Mouse (Mus musculus) ES-E14 (cell line): ENCODE data around the gene Prkar1b. TPM values are rescaled to one million over a fixed set of nuclear protein-coding genes. Genes with fewer than 3 reads are reported as not detected.

Experiments used
- DNase-seq: peaks from one replicate; pipeline ENCODE4 v3.0.0-alpha.2; 2013; ENCODE audit warnings: low read depth, low spot score
- H3K27ac ChIP-seq: 2 replicates; pipeline ENCODE4 v1.5.1; 2012; ENCODE audit warnings: low read depth, mild to moderate bottlenecking, low read length, moderate library complexity, mixed read lengths; ENCODE audit not compliant: poor library complexity, insufficient read depth, severe bottlenecking
- H3K36me3 ChIP-seq: 2 replicates; pipeline ENCODE4 v1.6.1; 2012; ENCODE audit warnings: mild to moderate bottlenecking, low read length, moderate library complexity, mixed read lengths; ENCODE audit not compliant: control insufficient read depth, poor library complexity, insufficient read depth, severe bottlenecking
- H3K4me1 ChIP-seq, 2 experiments: fragments of 150-350 bp in 1 of 2; sonication (generic) in 1 of 2; 2 replicates each; pipeline ENCODE4 v1.6.1; 2012; ENCODE audit warnings: low read length in 2 of 2, mild to moderate bottlenecking in 1 of 2, mixed read lengths in 1 of 2; ENCODE audit not compliant: control insufficient read depth in 2 of 2, insufficient read depth in 2 of 2, poor library complexity in 1 of 2
- H3K4me3 ChIP-seq, 2 experiments: fragments of 150-350 bp in 1 of 2; sonication (generic) in 1 of 2; 2 replicates each; pipeline ENCODE4 v1.5.1; 2012; ENCODE audit warnings: low read length in 2 of 2, low read depth in 1 of 2, mild to moderate bottlenecking in 1 of 2, mixed read lengths in 1 of 2; ENCODE audit not compliant: insufficient read depth in 1 of 2, poor library complexity in 1 of 2, severe bottlenecking in 1 of 2
- H3K9ac ChIP-seq: 2 replicates; pipeline ENCODE4 v1.6.1; 2012; ENCODE audit warnings: low read depth, mild to moderate bottlenecking, low read length, mixed read lengths; ENCODE audit not compliant: poor library complexity, insufficient read depth, severe bottlenecking
- H3K9me3 ChIP-seq: fragments of 150-350 bp; sonication (generic); 2 replicates; pipeline ENCODE4 v1.6.1; 2012; ENCODE audit warnings: low read depth, mild to moderate bottlenecking, low read length; ENCODE audit not compliant: control insufficient read depth, insufficient read depth
- CHD2 ChIP-seq: IDR thresholded peaks from 2 replicates; pipeline ENCODE4 v1.6.1; 2014; ENCODE audit warnings: mild to moderate bottlenecking, low read depth, low read length, inconsistent platforms
- HCFC1 ChIP-seq: IDR thresholded peaks from 2 replicates; pipeline ENCODE4 v1.6.1; 2012; ENCODE audit warnings: low read length, inconsistent platforms, borderline replicate concordance; ENCODE audit not compliant: insufficient read depth
- MAFK ChIP-seq: IDR thresholded peaks from 2 replicates; pipeline ENCODE4 v1.6.1; 2014; ENCODE audit warnings: mild to moderate bottlenecking, low read depth, low read length, inconsistent platforms; ENCODE audit not compliant: insufficient read depth
- ZC3H11A ChIP-seq: IDR thresholded peaks from 2 replicates; pipeline ENCODE4 v1.6.1; 2012; ENCODE audit warnings: low read depth, mild to moderate bottlenecking, inconsistent platforms, low read length, borderline replicate concordance
- ZNF384 ChIP-seq: IDR thresholded peaks from 2 replicates; pipeline ENCODE4 v1.6.1; 2012; ENCODE audit warnings: low read depth, low read length, inconsistent platforms
- in situ Hi-C, 2 experiments: fragments of 600-800 bp; cut with MboI; formaldehyde crosslinking; loops; one replicate each; pipeline ENCODE4 v1.15.1; 2025; ENCODE audit warnings: low sequenced_read_pairs in 2 of 2, inconsistent platforms in 1 of 2; ENCODE audit not compliant: unreplicated experiment in 2 of 2
- total RNA-seq: library from RNA; depleted of rRNA; stranded (reverse); fragments of 300-350 nt; gene quantifications from 2 replicates; pipeline ENCODE4 v1.2.3, GENCODE M21; 2012

Prkar1b gene
- total RNA-seq, 1 experiment, result 3.8 TPM

DNA sequence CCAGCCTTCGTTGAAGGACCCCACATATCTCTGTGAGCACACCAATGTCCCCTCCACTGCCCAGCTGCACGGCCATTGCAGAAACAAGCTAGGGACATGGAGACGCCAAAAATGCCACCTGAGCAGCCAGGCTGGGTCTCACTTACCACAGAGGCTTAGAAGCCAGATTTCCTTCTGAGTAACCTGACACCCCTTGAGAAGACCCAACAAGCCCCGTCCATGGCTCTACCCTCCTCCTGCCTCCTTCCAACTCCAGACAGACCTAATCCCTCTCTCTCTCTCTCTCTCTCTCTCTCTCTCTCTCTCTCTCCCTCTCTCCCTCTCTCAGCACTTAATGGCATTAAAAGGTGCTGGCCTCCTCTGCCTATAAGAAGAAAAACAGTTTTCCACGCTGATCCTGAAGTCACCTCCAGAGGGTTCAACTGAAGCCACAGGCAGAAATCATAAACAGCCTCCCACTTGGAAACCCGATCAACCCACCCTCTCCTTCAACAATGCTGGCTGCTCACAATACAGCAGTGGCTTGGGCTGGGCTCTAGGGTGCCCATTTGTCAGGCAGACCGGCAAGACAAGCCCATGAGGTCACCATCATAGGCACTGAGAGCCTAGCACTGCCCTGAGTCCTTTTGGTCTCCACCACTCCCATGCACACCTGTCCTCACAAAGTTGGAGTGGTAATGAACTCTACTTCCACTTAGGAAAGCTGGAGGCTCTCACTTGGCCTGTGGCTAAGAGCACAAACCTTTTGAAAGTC lies 82.8 kb downstream of the Prkar1b start:
- no peak overlapping the region for H3K9ac ChIP-seq
- no peaks in the 10 kb centered on the region for H3K9me3 ChIP-seq
- H3K4me1 ChIP-seq, result no peaks in the 10 kb centered on the region
- H3K27ac ChIP-seq, result no peak overlapping the region
- in situ Hi-C loops, result no loop called here
- DNase-seq, result no peak
- no peak overlapping the region for H3K4me3 ChIP-seq
- H3K36me3 ChIP-seq, result no peaks in the 10 kb centered on the region
- TF ChIP-seq ZC3H11A, result no peak
- no peak for TF ChIP-seq HCFC1
- no peak for TF ChIP-seq ZNF384
- TF ChIP-seq MAFK, result no peak
- no peak for TF ChIP-seq CHD2

DNA sequence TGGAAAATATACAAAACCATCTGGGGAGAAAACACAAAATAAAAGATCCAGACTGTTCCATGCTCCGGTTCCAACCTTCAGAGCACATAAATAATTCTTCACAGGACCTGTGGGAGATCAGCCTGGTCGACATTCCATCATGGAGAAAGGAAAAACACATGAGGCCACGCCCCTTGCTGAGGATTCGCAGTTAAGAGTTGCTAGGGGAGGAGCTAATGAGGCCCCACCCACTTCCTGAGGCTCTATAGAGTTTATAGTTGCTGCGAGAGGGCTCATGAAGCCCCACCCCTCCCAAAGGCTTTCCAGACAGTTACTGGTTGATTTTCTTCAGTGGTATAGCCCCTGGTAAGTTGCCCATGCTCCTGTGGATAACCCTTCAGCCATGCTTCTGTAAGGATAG lies 85.2 kb downstream of the Prkar1b start:
- Histone ChIP-seq H3K4me1 (no peaks in the 10 kb centered on the region), H3K27ac (no peak overlapping the region), H3K9ac (no peak overlapping the region), H3K4me3 (no peak overlapping the region), H3K9me3 (no peaks in the 10 kb centered on the region), H3K36me3 (no peaks in the 10 kb centered on the region)
- TF ChIP-seq ZC3H11A, result no peak
- TF ChIP-seq MAFK, result no peak
- TF ChIP-seq CHD2, result no peak
- no peak for TF ChIP-seq HCFC1
- TF ChIP-seq ZNF384, result no peak
- in situ Hi-C loops, result no loop called here
- peak; percentile 72 for DNase-seq

DNA sequence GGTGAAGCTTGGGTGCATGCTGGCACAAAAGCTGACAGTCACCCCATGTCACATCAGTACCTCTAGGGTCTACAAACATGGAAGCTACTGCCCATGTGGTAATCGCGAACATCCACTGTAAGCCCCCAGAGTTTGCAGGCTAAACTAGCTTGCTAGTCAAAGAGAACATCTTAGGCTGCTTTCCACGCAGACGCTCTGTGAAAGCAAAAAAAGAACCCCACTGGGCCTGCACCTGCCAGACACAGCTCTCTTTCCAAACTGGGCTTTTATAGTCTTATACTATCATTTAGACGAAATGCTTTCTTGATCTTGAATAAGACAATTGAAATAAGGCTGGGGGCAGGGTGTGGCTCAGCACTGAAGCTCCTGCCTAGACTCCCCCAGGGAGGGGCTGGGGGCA lies 88.1 kb downstream of the Prkar1b start:
- Histone ChIP-seq H3K36me3 (no peaks in the 10 kb centered on the region), H3K9me3 (no peaks in the 10 kb centered on the region), H3K9ac (no peak overlapping the region), H3K27ac (no peak overlapping the region), H3K4me1 (peaks cover under 1 to 16% of the 10 kb centered on the region in 2 experiments; a peak in 2 of 4 replicates), H3K4me3 (no peak overlapping the region)
- DNase-seq, result no peak
- TF ChIP-seq HCFC1, result no peak
- TF ChIP-seq ZC3H11A, result no peak
- in situ Hi-C loops, result no loop called here

DNA sequence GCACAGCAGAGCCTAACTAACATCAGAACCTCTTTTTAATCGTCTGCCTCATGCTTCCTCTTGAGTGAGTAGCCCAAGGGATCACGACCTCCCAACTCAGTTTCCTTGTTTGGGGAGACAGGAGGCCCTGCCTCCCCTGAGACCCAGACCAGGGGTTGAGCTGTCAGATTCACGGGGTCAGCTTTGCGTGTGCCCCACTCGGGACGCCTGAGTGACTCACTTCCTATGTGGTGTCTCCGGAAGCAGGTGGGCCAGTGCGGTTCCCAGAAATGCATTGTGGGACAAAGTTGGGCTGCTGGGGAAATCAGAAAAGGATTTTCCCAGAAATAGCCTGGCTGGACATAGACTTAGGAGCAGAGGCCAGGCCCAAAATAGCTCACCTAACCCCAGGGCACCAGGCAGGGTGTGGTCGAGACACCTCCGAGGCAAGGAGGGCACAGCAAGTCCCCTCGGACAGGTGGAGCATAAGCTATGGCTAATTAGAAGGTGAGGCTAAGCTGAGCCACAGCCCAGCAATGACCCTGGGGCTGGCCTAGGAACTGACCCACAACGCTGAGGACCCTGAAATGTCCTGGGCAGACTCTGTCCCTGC lies 89.2 kb downstream of the Prkar1b start:
- no peaks in the 10 kb centered on the region for H3K9me3 ChIP-seq
- in situ Hi-C loops, result no loop called here
- H3K4me1 ChIP-seq, result peaks cover 1 to 25% of the 10 kb centered on the region in 2 experiments; a peak in 2 of 4 replicates
- no peak overlapping the region for H3K27ac ChIP-seq
- H3K36me3 ChIP-seq, result no peaks in the 10 kb centered on the region
- no peak overlapping the region for H3K9ac ChIP-seq
- no peak overlapping the region for H3K4me3 ChIP-seq
- DNase-seq, result no peak
- TF ChIP-seq ZC3H11A (no peak), CHD2 (no peak), ZNF384 (no peak), MAFK (no peak), HCFC1 (no peak)

DNA sequence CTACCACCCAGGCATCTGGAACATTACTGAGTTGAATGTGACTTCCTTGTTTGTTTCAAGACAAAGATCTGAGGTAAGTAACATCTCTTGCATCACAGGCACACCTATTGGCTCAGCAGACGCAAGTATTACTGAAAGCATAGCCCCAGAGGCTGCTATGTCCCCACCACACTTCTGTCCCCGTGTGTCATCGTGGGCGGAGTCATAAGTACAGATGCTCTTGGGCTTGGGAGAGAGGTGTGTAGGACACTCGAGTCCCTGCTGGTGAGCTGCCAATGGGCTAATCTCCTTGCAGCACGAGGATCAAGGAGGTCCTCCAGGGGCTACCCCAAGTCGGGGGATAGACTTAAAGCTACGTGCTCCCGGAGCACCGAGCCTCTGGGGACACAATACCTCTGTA lies 96.6 kb downstream of the Prkar1b start:
- in situ Hi-C loops, result no loop called here
- peaks cover 1 to 15% of the 10 kb centered on the region in 2 experiments; a peak in 2 of 4 replicates for H3K4me1 ChIP-seq
- H3K36me3 ChIP-seq, result no peaks in the 10 kb centered on the region
- no peaks in the 10 kb centered on the region for H3K9me3 ChIP-seq
- TF ChIP-seq ZNF384, result no peak
- TF ChIP-seq CHD2, result no peak
- TF ChIP-seq HCFC1, result no peak
- no peak overlapping the region for H3K27ac ChIP-seq
- H3K9ac ChIP-seq, result no peak overlapping the region
- no peak for DNase-seq
- no peak overlapping the region for H3K4me3 ChIP-seq
